Mouse (Mus musculus): ENCODE results near the gene Acsbg2. TPM values are rescaled to one million over a fixed set of nuclear protein-coding genes. Genes with fewer than 3 reads are reported as not detected.
A peak's percentile ranks its signal among the peaks of the same experiment; 100 is the strongest.

The Acsbg2 gene
- total and polyA plus RNA-seq, 3 experiments, result 0.04 TPM; not detected in 2

GRCm38 (mm10) chr17:56808518-56808917, 65.7 kb downstream of the Acsbg2 start:
- Histone ChIP-seq H3K4me3 (no peak overlapping the region), H3K27ac (no peak overlapping the region), H3K27me3 (ENCODE audit: control insufficient read depth, insufficient read depth, low read length) (no peaks in the 10 kb centered on the region), H3K4me1 (ENCODE audit: control insufficient read depth, insufficient read depth, low read length) (peaks cover 11% of the 10 kb centered on the region), H3K36me3 (ENCODE audit: control insufficient read depth, insufficient read depth, low read length) (no peaks in the 10 kb centered on the region), H3K79me2 (replicated peaks; ENCODE audit: control insufficient read depth, insufficient read depth, low read length) (no peaks in the 10 kb centered on the region; the same call in 1 of the 2 replicates), H3K9ac (ENCODE audit: low read depth, low read length) (no peak overlapping the region)
- TF ChIP-seq CTCF (IDR thresholded peaks at IDR 0.05) (peak; percentile 97; the same call in 1 of the 2 replicates), POLR2A (IDR thresholded peaks at IDR 0.05; ENCODE audit: insufficient read depth, low read depth, low read length) (no peak), EP300 (IDR thresholded peaks at IDR 0.05; ENCODE audit: insufficient read depth, low read depth, low read length) (peak; percentile 98)
- intact Hi-C loops (cut with DNase I), result loop anchor here (2.0 to 10.0 kb wide), 5 partner anchors 88 to 526 kb away; partner anchors contain the start of gene Mllt1
- WGBS, result 8% methylated on average over 9 of the region's 9 CpGs
- DNase-seq, result peak; percentile 78 to 84

DNA sequence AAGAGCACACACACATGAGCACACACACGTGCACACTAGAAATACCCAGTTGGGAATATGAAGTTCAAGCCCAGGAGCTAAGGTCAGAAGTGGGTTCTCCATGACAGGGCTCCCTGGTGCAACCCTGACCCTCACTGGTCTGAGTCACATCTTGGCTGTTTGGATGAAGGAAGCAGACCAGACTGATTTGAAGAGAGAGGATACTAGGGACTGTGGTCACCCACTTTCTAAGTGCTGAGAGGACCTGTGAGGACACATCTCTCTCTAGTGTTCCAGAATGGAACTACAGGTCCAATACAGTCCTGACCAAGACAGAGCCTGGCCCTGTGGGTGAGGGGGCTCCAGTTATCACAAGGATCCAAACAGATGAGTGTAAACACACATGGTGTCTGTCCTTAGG, 68.5 kb downstream of the Acsbg2 start:
- intact Hi-C loops (cut with DNase I), result loop anchor here (5.0 to 10.0 kb wide), 2 partner anchors 132 to 529 kb away; partner anchors contain the start of gene Mllt1
- H3K27ac ChIP-seq, result no peak overlapping the region
- H3K79me2 ChIP-seq (replicated peaks; ENCODE audit: control insufficient read depth, insufficient read depth, low read length), result no peaks in the 10 kb centered on the region; the same call in 1 of the 2 replicates
- WGBS, result 86% methylated on average over 1 of the region's 1 CpGs
- peaks cover 9% of the 10 kb centered on the region for H3K4me1 ChIP-seq (ENCODE audit: control insufficient read depth, insufficient read depth, low read length)
- no peak overlapping the region for H3K4me3 ChIP-seq
- no peaks in the 10 kb centered on the region for H3K36me3 ChIP-seq (ENCODE audit: control insufficient read depth, insufficient read depth, low read length)
- no peaks in the 10 kb centered on the region for H3K27me3 ChIP-seq (ENCODE audit: control insufficient read depth, insufficient read depth, low read length)
- TF ChIP-seq CTCF (IDR thresholded peaks at IDR 0.05) (peak; percentile 47), EP300 (IDR thresholded peaks at IDR 0.05; ENCODE audit: insufficient read depth, low read depth, low read length) (no peak)
- no peak overlapping the region for H3K9ac ChIP-seq (ENCODE audit: low read depth, low read length)
- DNase-seq, result no peak

DNA sequence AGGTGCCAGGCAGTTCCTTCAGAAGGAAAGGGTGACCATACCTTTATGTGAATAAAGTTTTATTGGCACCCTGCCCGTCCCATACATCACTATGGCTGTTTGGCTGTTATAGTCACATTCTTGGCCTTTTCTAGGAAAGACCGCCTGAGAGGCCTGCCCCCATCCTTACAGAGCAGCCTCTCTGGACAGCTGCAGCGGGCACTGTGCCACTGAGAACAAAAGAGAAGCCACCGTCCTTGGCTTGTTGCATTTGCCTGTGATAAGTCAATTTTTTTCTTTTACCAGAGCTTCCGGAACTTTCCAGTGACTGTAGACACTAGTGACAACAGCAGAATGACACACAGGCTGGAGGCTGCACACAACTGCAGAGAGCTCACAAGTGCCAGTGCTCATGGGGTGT, 69.3 kb downstream of the Acsbg2 start:
- WGBS, result 64% methylated on average over 5 of the region's 5 CpGs
- no peak overlapping the region for H3K9ac ChIP-seq (ENCODE audit: low read depth, low read length)
- intact Hi-C loops (cut with DNase I), result loop anchor here (5.0 to 10.0 kb wide), 2 partner anchors 132 to 530 kb away; partner anchors contain the start of gene Mllt1
- H3K79me2 ChIP-seq (replicated peaks; ENCODE audit: control insufficient read depth, insufficient read depth, low read length), result no peaks in the 10 kb centered on the region; the same call in 1 of the 2 replicates
- DNase-seq, result no peak
- no peaks in the 10 kb centered on the region for H3K27me3 ChIP-seq (ENCODE audit: control insufficient read depth, insufficient read depth, low read length)
- H3K36me3 ChIP-seq (ENCODE audit: control insufficient read depth, insufficient read depth, low read length), result no peaks in the 10 kb centered on the region
- TF ChIP-seq CTCF (IDR thresholded peaks at IDR 0.05) (no peak), EP300 (IDR thresholded peaks at IDR 0.05; ENCODE audit: insufficient read depth, low read depth, low read length) (no peak), POLR2A (IDR thresholded peaks at IDR 0.05; ENCODE audit: insufficient read depth, low read depth, low read length) (no peak)
- no peak overlapping the region for H3K4me3 ChIP-seq
- no peak overlapping the region for H3K27ac ChIP-seq
- peaks cover 3% of the 10 kb centered on the region for H3K4me1 ChIP-seq (ENCODE audit: control insufficient read depth, insufficient read depth, low read length)

DNA sequence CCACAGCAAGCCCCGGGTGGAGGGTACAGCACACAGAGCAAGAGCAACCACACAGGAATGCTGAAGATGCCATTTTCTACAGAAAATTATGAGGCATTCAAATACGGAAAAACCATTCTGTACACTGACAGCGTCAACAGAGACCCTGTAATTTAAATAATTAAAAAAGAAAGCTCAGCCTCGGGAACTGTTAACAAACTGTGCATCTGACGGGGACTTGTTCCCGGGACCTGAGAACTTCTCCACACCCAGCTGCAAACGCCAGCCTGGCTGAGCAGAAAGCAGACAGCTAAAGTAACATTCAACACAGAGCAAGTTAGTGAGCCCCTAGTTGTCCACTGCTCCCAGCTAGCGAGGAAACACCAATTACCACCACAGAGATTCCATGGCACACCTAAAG, 72.2 kb downstream of the Acsbg2 start:
- intact Hi-C loops (cut with DNase I), result loop anchor here (10.0 kb wide), 1 partner anchor 533 kb away; no protein-coding TSS in a partner anchor
- DNase-seq, result no peak
- Histone ChIP-seq H3K4me1 (ENCODE audit: control insufficient read depth, insufficient read depth, low read length) (no peaks in the 10 kb centered on the region), H3K36me3 (ENCODE audit: control insufficient read depth, insufficient read depth, low read length) (no peaks in the 10 kb centered on the region), H3K79me2 (replicated peaks; ENCODE audit: control insufficient read depth, insufficient read depth, low read length) (no peaks in the 10 kb centered on the region; the same call in 1 of the 2 replicates), H3K27ac (no peak overlapping the region), H3K27me3 (ENCODE audit: control insufficient read depth, insufficient read depth, low read length) (no peaks in the 10 kb centered on the region), H3K9ac (ENCODE audit: low read depth, low read length) (no peak overlapping the region), H3K4me3 (no peak overlapping the region)
- WGBS, result 82% methylated on average over 8 of the region's 8 CpGs
- TF ChIP-seq CTCF (IDR thresholded peaks at IDR 0.05) (no peak), EP300 (IDR thresholded peaks at IDR 0.05; ENCODE audit: insufficient read depth, low read depth, low read length) (no peak), POLR2A (IDR thresholded peaks at IDR 0.05; ENCODE audit: insufficient read depth, low read depth, low read length) (no peak)

- H3K79me2 ChIP-seq (replicated peaks; ENCODE audit: control insufficient read depth, insufficient read depth, low read length), result no peaks in the 10 kb centered on the region; the same call in 1 of the 2 replicates
- intact Hi-C loops (cut with DNase I), result no loop called here
- no peaks in the 10 kb centered on the region for H3K27me3 ChIP-seq (ENCODE audit: control insufficient read depth, insufficient read depth, low read length)
- no peak overlapping the region for H3K9ac ChIP-seq (ENCODE audit: low read depth, low read length)
- no peaks in the 10 kb centered on the region for H3K4me1 ChIP-seq (ENCODE audit: control insufficient read depth, insufficient read depth, low read length)
- H3K27ac ChIP-seq, result no peak overlapping the region
- TF ChIP-seq POLR2A (IDR thresholded peaks at IDR 0.05; ENCODE audit: insufficient read depth, low read depth, low read length) (no peak), CTCF (IDR thresholded peaks at IDR 0.05) (no peak), EP300 (IDR thresholded peaks at IDR 0.05; ENCODE audit: insufficient read depth, low read depth, low read length) (no peak)
- DNase-seq, result no peak
- no peaks in the 10 kb centered on the region for H3K36me3 ChIP-seq (ENCODE audit: control insufficient read depth, insufficient read depth, low read length)
- WGBS, result 96% methylated on average over 3 of the region's 3 CpGs
- no peak overlapping the region for H3K4me3 ChIP-seq
These were observed 75.0 kb downstream of the Acsbg2 start for GRCm38 (mm10) chr17:56799276-56799675.

DNA sequence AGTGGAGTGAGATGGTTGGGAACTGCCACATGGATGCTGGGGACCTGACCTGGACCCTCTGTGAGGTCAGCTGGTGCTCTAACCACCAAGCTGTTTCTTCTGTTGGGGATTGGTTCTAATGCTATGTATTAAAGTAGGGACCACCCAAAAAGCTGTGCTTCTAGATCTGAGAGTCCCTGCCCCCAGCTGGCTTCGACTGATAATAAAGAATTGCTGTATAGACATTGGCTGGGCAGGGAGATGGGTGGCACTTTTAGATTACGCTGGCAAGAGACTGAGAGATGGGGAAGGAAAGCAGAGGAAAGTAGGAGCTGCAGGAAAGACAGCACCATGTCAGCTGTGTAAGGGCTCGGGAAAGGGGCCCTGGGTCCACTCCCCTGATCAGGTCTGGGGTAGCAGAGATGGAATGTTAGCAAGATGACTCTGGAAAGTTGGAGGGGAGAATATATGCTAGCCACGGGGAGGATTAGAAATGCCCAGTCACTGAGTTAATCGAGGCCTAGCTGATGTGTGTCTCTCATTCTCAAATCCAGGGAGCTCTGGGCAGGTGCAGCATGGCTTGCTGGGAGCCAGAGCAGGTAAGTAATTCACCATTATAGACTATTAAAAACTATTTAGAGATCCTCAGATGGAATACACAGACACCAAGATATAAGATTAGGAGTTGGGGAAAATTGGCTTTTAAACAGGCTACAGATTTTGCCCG, 80.5 kb downstream of the Acsbg2 start:
- Histone ChIP-seq H3K4me3 (no peak overlapping the region), H3K36me3 (ENCODE audit: control insufficient read depth, insufficient read depth, low read length) (no peaks in the 10 kb centered on the region), H3K79me2 (replicated peaks; ENCODE audit: control insufficient read depth, insufficient read depth, low read length) (no peaks in the 10 kb centered on the region), H3K9ac (ENCODE audit: low read depth, low read length) (no peak overlapping the region), H3K27me3 (ENCODE audit: control insufficient read depth, insufficient read depth, low read length) (no peaks in the 10 kb centered on the region), H3K4me1 (ENCODE audit: control insufficient read depth, insufficient read depth, low read length) (no peaks in the 10 kb centered on the region), H3K27ac (no peak overlapping the region)
- intact Hi-C loops (cut with DNase I), result no loop called here
- WGBS, result 79% methylated on average over 6 of the region's 6 CpGs
- TF ChIP-seq POLR2A (IDR thresholded peaks at IDR 0.05; ENCODE audit: insufficient read depth, low read depth, low read length) (no peak), EP300 (IDR thresholded peaks at IDR 0.05; ENCODE audit: insufficient read depth, low read depth, low read length) (no peak), CTCF (IDR thresholded peaks at IDR 0.05) (no peak)
- DNase-seq, result no peak

Other genes starting within 250 kb of the Acsbg2 start
- gene Lonp1, start 247.6 kb downstream of the Acsbg2 start, total RNA-seq (2021), result 100 to 1,000 TPM; 113 to 131 TPM
- gene Lonp1, start 247.6 kb downstream of the Acsbg2 start, polyA plus RNA-seq (2012; rRNA removed), result 95.9 and 116 TPM in 2 replicates
- gene Catsperd, start 246.3 kb downstream of the Acsbg2 start, total RNA-seq (2021), result not detected
- 0.23 and 0.44 TPM in 2 replicates for gene Catsperd, start 246.3 kb downstream of the Acsbg2 start, polyA plus RNA-seq (2012; rRNA removed)
- gene Ranbp3, start 201.2 kb downstream of the Acsbg2 start, total RNA-seq (2021), result 10 to 100 TPM; 37.6 to 37.7 TPM
- 40.6 and 44.5 TPM in 2 replicates for gene Ranbp3, start 201.2 kb downstream of the Acsbg2 start, polyA plus RNA-seq (2012; rRNA removed)
- gene Ndufa11, start 156.7 kb downstream of the Acsbg2 start, total RNA-seq (2021), result 100 to 1,000 TPM; 748 to 906 TPM
- 1,680 and 1,786 TPM in 2 replicates for gene Ndufa11, start 156.7 kb downstream of the Acsbg2 start, polyA plus RNA-seq (2012; rRNA removed)
- gene Vmac, start 156.4 kb downstream of the Acsbg2 start, total RNA-seq (2021), result 1 to 10 TPM; 3.0 to 4.7 TPM
- gene Vmac, start 156.4 kb downstream of the Acsbg2 start, polyA plus RNA-seq (2012; rRNA removed), result 8.3 and 9.9 TPM in 2 replicates
- 10 to 100 TPM; 24.4 to 26.8 TPM for gene Nrtn, start 116.9 kb downstream of the Acsbg2 start, total RNA-seq (2021)
- 26.2 and 49.3 TPM in 2 replicates for gene Nrtn, start 116.9 kb downstream of the Acsbg2 start, polyA plus RNA-seq (2012; rRNA removed)
- 10 to 100 TPM; 17.7 to 19.4 TPM for gene Dus3l, start 109.7 kb downstream of the Acsbg2 start, total RNA-seq (2021)
- gene Dus3l, start 109.7 kb downstream of the Acsbg2 start, polyA plus RNA-seq (2012; rRNA removed), result 36.2 and 38.7 TPM in 2 replicates
- gene Prr22, start 104.2 kb downstream of the Acsbg2 start, total RNA-seq (2021), result under 1 TPM; 0.11 to 0.29 TPM
- 1.2 and 2.0 TPM in 2 replicates for gene Prr22, start 104.2 kb downstream of the Acsbg2 start, polyA plus RNA-seq (2012; rRNA removed)
- 1 to 10 TPM; 2.8 to 3.0 TPM for gene Rfx2, start 43.4 kb downstream of the Acsbg2 start, total RNA-seq (2021)
- 5.1 and 6.0 TPM in 2 replicates for gene Rfx2, start 43.4 kb downstream of the Acsbg2 start, polyA plus RNA-seq (2012; rRNA removed)
- not detected for gene 1700061G19Rik, start 1.0 kb upstream of the Acsbg2 start, total RNA-seq (2021)
- gene 1700061G19Rik, start 1.0 kb upstream of the Acsbg2 start, polyA plus RNA-seq (2012; rRNA removed), result 0.04 TPM in 1 of 2 replicates, not detected in the other
- 10 to 100 TPM; 25.3 to 27.2 TPM for gene Mllt1, start 61.0 kb upstream of the Acsbg2 start, total RNA-seq (2021)
- 27.2 and 31.4 TPM in 2 replicates for gene Mllt1, start 61.0 kb upstream of the Acsbg2 start, polyA plus RNA-seq (2012; rRNA removed)
- gene Acer1, start 107.7 kb upstream of the Acsbg2 start, total RNA-seq (2021), result not detected
- gene Acer1, start 107.7 kb upstream of the Acsbg2 start, polyA plus RNA-seq (2012; rRNA removed), result not detected in 2 replicates
- 10 to 100 TPM; 72.1 to 84.9 TPM for gene Clpp, start 115.9 kb upstream of the Acsbg2 start, total RNA-seq (2021)
- gene Clpp, start 115.9 kb upstream of the Acsbg2 start, polyA plus RNA-seq (2012; rRNA removed), result 150 and 155 TPM in 2 replicates
- 10 to 100 TPM; 65.3 to 72.8 TPM for gene Alkbh7, start 122.9 kb upstream of the Acsbg2 start, total RNA-seq (2021)
- 74.5 and 90.8 TPM in 2 replicates for gene Alkbh7, start 122.9 kb upstream of the Acsbg2 start, polyA plus RNA-seq (2012; rRNA removed)
- gene Pspn, start 125.6 kb upstream of the Acsbg2 start, total RNA-seq (2021), result not detected
- not detected in 2 replicates for gene Pspn, start 125.6 kb upstream of the Acsbg2 start, polyA plus RNA-seq (2012; rRNA removed)
- gene Gtf2f1, start 136.8 kb upstream of the Acsbg2 start, total RNA-seq (2021), result 10 to 100 TPM; 20.7 TPM
- gene Gtf2f1, start 136.8 kb upstream of the Acsbg2 start, polyA plus RNA-seq (2012; rRNA removed), result 12.3 and 14.3 TPM in 2 replicates
- gene Gm17949, start 137.0 kb upstream of the Acsbg2 start, total RNA-seq (2021), result under 1 TPM in 1 of 2 experiments, not detected in 1; 0.18 TPM
- gene Gm17949, start 137.0 kb upstream of the Acsbg2 start, polyA plus RNA-seq (2012; rRNA removed), result not detected in 2 replicates
- 10 to 100 TPM; 42.6 to 44.5 TPM for gene Khsrp, start 157.1 kb upstream of the Acsbg2 start, total RNA-seq (2021)
- gene Khsrp, start 157.1 kb upstream of the Acsbg2 start, polyA plus RNA-seq (2012; rRNA removed), result 35.7 and 36.5 TPM in 2 replicates
- gene Slc25a41, start 167.2 kb upstream of the Acsbg2 start, total RNA-seq (2021), result not detected
- gene Slc25a41, start 167.2 kb upstream of the Acsbg2 start, polyA plus RNA-seq (2012; rRNA removed), result 0.18 TPM in 1 of 2 replicates, not detected in the other
- gene Crb3, start 184.7 kb upstream of the Acsbg2 start, total RNA-seq (2021), result not detected
- gene Crb3, start 184.7 kb upstream of the Acsbg2 start, polyA plus RNA-seq (2012; rRNA removed), result 0.26 and 1.2 TPM in 2 replicates
- gene Slc25a23, start 185.4 kb upstream of the Acsbg2 start, total RNA-seq (2021), result 10 to 100 TPM; 63.5 to 70.9 TPM
- 67.5 and 72.4 TPM in 2 replicates for gene Slc25a23, start 185.4 kb upstream of the Acsbg2 start, polyA plus RNA-seq (2012; rRNA removed)
- gene Dennd1c, start 204.1 kb upstream of the Acsbg2 start, total RNA-seq (2021), result 1 to 10 TPM; 1.1 to 2.0 TPM
- gene Dennd1c, start 204.1 kb upstream of the Acsbg2 start, polyA plus RNA-seq (2012; rRNA removed), result 5.1 and 6.0 TPM in 2 replicates
- gene Tubb4a, start 213.3 kb upstream of the Acsbg2 start, total RNA-seq (2021), result 1 to 10 TPM; 1.5 to 2.7 TPM
- 4.0 and 6.1 TPM in 2 replicates for gene Tubb4a, start 213.3 kb upstream of the Acsbg2 start, polyA plus RNA-seq (2012; rRNA removed)
- under 1 TPM; 0.26 to 0.80 TPM for gene Tnfsf9, start 230.9 kb upstream of the Acsbg2 start, total RNA-seq (2021)
- 0.67 and 1.2 TPM in 2 replicates for gene Tnfsf9, start 230.9 kb upstream of the Acsbg2 start, polyA plus RNA-seq (2012; rRNA removed)

All from heart, adult 2 months (tissue).